Mouse (Mus musculus) right cerebral cortex, postnatal 36 days (tissue): ENCODE data around the gene Qpctl.
"Not testable (repeated sequence)": the region's sequence is repeated elsewhere in the genome, so short reads cannot be mapped to it uniquely, and the experiment has no call there.

ENCODE experiments used
- DNase-seq, 2 experiments: peaks; one replicate each; pipeline ENCODE4 v3.0.0; 2022; ENCODE audit warnings: low spot score in 2 of 2, mixed read lengths in 1 of 2

Gene Qpctl

GRCm38 (mm10) chr7:19164189-19164588, 15.1 kb upstream of the Qpctl start:
- DNase-seq: no peak

DNA sequence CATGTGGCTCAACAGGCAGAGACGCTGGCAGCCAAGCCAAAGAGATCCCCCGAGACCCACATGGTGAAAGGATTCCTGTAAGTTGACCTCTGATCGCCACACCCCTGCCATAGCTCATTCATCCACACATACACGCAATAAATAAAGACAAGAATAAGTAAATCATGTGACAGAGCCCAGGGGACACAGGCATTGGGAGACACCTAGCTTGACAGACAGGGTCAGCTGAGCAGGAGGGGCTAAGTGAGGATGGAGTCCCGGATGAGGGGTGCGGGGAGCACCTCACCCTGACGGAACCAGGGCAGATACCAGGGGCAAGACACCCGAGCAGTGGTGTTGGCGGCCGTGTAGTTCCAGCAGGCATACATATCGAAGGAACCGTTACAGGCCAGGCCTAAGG, 14.7 kb upstream of the Qpctl start:
- DNase-seq: no peak

GRCm38 (mm10) chr7:19162928-19163327, 13.8 kb upstream of the Qpctl start:
- no peak for DNase-seq

DNA sequence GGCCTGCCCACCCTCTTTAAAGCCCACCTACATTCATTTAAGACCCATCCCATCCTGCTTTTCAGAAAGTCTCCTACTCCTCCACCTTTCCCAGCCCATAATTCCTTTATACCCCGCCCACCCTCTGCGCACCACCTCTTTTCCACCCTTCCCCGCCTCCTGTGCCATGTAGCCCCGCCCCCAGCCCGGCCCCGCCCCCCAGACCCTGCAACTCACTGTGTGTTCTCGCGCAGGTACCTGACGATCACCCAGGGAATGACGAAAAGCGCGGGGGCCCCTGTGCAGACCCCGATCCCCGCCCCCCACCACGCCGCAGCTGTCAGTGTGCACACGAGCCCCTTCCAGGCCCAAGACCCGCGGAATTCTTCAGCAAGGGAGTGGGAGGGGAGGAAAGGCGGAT, 11.0 kb upstream of the Qpctl start:
- DNase-seq: no peak

DNA sequence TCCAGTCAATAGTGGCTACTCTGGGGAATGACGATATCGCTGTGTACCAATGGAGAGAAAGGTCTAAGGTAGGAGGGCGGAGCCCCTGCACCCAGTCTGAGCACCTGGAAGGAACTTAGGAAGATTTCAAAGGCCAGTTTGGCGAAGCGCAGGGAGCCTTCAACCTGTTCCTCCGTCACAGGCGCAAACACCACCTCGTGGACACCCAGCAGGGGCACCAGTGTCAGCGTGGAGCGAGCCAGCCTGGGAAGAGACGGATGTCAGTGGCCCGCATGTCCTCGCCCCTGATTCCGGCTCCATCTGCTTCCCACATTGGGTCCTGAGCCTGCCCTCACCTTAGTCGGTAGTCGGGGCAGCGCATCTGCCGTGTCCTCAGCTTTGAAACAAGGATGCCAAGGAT, 10.3 kb upstream of the Qpctl start:
- DNase-seq: no peak

DNA sequence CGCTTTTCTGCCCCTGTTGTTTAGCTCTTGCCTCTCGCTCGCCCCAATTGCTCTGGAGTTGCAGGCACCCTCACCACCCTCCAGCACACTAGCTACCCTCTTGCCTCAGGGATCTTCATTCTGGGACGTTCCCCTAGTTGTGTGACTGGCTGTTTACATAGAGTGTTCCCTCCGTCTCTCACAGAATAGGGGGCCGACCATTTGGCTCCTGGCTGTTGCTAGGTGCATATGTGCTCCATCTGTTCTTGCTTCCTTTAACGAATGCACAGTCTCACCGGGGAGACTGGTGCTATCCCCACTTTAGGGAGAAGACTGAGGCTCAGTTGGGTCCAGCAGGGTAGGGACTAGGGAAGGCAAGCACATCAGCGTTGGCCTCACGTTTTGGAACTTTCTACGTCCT, 9.5 kb upstream of the Qpctl start:
- DNase-seq: no peak

DNA sequence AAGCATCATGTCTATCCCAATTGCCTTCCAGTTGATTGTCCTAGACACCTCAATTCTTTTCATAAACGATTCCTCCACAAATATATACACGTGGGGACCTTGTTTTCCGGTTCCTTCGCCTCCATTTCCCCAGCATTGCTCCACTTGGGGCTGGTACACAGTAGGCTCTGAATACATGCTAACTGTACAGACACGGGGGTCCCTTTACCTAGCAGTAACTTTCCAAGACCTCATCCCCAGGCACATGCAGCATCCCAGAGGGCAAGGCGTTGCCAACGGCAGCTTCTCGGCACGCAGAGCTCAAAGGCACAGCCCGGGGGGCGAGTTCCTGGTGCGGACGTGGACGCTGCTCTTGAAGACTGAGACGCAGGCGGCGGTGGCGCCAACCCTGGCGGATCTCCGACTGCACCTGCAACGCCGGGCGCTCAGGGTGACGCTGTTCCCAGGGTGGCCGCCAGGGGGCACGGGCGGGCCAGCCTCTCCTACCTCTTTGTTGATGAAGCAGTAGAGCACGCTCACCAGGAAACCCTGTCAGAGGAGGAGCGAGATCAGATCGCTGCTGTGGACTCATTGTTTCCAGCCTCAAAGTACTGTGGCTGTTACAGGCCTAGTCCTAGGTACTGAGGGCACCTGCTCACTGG, 8.2 kb upstream of the Qpctl start:
- peak; percentile 89 for DNase-seq

GRCm38 (mm10) chr7:19155825-19156475, 6.9 kb upstream of the Qpctl start:
- DNase-seq: no peak

GRCm38 (mm10) chr7:19154796-19155195, 5.7 kb upstream of the Qpctl start:
- no peak for DNase-seq

DNA sequence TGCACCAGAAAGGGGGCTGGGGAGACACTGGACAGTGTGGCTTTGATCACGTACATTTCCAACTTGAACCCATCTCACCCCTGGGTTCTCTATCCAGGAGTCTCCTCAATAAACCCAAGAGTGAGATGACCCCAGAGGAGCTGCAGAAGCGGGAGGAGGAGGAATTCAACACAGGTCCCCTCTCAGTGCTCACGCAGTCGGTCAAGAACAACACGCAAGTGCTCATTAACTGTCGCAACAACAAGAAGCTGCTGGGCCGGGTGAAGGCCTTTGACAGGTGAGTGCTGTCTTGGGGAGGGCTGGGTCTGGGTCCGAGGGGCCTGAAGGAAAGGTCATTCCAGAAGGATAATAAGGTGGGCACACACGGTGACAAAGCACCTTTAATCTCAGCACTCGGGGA, 2.0 kb upstream of the Qpctl start:
- not testable (repeated sequence) for DNase-seq

GRCm38 (mm10) chr7:19149626-19150025, 535 bp upstream of the Qpctl start, which contains the start of gene Snrpd2:
Snrpd2 (plus strand) TSS chr7:19149722.
- peak; percentile 91 to 94 for DNase-seq

DNA sequence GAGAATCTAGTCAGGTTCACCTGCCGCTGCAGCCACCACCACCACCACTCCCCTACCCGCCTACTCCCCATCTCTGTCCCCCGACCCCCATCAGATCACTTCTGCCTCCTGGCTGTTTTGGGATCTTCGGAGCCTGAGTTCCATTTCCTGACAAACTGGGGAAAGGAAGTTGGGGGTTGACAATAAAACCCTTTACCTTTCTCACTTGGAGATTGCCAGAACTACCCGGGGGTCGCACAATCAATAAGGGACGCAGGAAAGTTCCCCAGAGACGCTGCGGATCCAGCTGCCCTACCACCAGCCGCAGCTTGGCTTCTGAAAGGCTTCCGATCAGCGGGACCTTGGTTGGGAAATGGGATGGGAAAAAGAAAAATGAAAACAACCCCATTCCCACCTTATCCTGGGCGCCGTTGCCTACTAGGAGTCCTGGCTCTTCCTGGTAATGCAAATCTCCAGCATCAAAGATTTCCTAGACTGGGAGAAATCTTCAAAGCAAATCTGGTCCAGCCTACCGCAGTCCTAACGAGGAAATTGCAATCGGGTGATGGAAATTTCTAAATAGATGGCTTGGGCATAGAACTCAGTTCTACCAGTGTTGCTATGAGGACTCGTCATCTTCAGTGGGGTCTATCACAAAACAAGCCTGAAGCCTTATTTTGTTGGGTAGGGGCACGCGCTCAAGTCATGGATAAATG, 764 bp downstream of the Qpctl start:
- DNase-seq: no peak

DNA sequence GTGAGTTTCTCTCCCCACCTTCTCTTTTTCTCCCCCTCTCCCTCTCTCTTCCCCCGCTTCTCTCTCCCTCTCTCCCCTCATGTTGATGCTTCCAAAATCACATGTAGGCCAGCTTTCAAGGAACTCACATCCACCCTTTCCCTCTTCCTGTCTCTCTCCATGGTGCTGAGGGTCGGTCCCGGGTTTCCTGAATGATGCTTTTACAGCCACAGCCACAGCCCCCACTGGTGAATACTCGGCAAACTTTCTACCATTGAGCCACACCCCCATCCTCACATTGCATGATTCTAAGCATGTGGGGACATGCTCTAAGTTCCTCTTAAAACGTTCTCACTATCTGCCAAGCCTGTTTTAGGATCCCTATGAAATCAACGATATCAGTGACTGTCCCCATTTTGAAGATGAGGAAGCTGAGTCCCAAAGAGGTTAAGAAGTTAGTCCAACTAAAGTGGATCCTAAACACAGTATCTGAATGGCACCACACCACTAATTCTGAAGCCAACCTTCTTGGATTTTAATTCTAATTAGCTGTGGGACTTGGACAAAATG, 1.5 kb downstream of the Qpctl start:
- DNase-seq: no peak

- no peak for DNase-seq
These were observed 2.3 kb downstream of the Qpctl start for GRCm38 (mm10) chr7:19146793-19147192.

- peak in 1 of 2 experiments; percentile 40 for DNase-seq
These were observed 11.7 kb downstream of the Qpctl start for GRCm38 (mm10) chr7:19137380-19137779.

DNA sequence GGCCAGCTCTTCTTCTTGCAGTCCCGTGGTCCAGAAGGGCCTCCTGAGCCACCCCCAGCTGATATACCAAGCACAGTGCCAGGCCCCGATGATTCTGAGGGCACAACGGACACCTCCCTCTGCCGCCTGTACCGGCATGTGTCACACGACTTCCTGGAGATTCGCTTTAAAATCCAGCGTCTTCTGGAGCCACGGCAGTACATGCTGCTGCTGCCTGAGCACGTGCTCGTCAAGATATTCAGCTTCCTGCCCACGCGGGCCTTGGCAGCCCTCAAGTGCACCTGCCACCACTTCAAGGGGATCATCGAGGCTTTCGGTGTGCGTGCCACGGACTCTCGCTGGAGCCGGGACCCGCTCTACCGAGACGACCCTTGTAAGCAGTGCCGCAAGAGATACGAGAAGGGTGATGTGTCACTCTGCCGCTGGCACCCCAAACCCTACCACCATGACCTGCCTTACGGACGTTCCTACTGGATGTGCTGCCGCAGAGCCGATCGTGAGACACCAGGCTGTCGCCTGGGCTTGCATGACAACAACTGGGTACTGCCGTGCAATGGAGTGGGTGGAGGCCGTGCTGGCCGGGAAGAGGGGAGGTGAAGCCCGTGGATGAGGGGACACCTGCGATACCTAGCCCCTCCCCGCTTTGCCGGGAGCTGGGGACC, 12.3 kb downstream of the Qpctl start:
- DNase-seq: peak; percentile 72 to 75

DNA sequence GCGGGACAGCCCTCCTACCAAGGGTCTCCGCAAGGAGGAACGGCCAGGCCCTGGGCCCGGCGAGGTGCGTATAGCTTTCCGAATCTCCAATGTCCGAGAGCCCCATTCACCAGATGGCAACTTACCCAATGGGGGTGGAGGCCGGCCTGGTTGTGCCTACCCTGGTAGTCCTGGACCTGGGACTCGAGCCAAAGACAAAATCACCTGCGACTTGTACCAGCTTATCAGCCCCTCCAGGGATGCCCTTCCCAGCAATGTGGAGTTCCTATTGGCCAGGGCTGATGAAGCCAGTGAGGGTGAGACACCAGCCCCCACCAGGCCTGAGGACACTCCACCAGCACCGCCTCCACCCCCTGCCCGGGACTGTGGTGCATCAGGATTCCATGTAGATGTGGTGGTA, 12.9 kb downstream of the Qpctl start:
- DNase-seq: no peak

- DNase-seq: peak; percentile 96 to 98
These were observed 17.7 kb downstream of the Qpctl start for GRCm38 (mm10) chr7:19131324-19131848.

DNA sequence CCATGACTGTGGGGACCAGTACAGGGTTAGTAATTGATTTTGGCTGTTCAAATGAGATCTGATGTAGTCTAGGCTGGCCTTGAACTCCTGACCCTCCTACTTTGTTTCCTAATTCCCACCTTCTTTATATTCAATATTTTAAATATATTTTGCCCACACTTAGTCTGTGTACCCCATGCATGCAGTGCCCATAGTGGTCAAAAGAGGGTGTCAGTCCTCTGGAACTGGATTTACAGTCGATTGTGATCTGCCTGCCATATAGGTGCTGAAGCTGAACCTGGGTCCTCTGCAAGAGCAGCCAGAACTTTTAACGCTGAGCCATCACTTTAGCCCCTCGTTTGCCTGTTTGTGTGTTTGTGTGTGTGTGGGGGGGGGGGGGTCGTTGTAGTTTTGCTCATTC, 18.4 kb downstream of the Qpctl start:
- DNase-seq: no peak

DNA sequence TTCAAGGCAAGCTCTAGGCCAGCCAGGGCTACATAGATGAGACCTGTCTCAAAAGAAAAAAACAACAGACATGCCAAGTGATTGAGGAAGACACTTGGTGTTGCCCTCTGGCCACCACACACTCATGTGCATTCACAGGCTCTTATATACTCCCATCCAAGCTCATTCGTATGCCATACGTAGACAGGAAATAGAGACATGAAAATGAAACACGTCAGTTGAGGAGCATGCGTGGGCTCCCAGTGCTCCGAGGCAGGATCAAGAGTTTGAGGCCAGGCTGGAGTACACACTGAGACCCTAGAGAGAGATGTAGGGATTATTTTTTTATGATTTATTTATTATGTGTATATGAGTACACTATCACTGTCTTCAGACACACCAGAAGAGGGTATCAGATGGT, 19.7 kb downstream of the Qpctl start:
- DNase-seq: no peak

- no peak for DNase-seq
These were observed 21.3 kb downstream of the Qpctl start for GRCm38 (mm10) chr7:19127744-19128143.

- no peak for DNase-seq
These were observed 24.4 kb downstream of the Qpctl start for GRCm38 (mm10) chr7:19124713-19125112.
